Mouse (Mus musculus) CH12.LX (cell line): ENCODE data around the gene Tcf7l1. TPM values are rescaled to one million over a fixed set of nuclear protein-coding genes. Genes with fewer than 3 reads are reported as not detected.
A peak's percentile ranks its signal among the peaks of the same experiment; 100 is the strongest.

Experiments used
- DNase-seq: peaks from one replicate; pipeline ENCODE4 v3.0.0-alpha.2; 2013; ENCODE audit errors: extremely low read depth
- H3K27ac ChIP-seq: 2 replicates; pipeline ENCODE4 v1.5.1; 2012; ENCODE audit warnings: low read depth, mild to moderate bottlenecking, control low read depth, moderate library complexity; ENCODE audit not compliant: insufficient read depth
- H3K27me3 ChIP-seq: replicated peaks from 2 replicates; pipeline ENCODE3; 2012; ENCODE audit warnings: inconsistent platforms
- H3K36me3 ChIP-seq, 2 experiments: replicated peaks in 1 of 2; 2 replicates each; pipeline versions ENCODE3 to v1.6.1; 2012; ENCODE audit warnings: inconsistent platforms in 1 of 2, low read length in 1 of 2, mild to moderate bottlenecking in 1 of 2, mixed read lengths in 1 of 2, moderate library complexity in 1 of 2; ENCODE audit not compliant: control insufficient read depth in 1 of 2, insufficient read depth in 1 of 2
- H3K4me1 ChIP-seq, 2 experiments: 2 replicates each; pipeline ENCODE4 v1.6.1; 2012; ENCODE audit warnings: inconsistent platforms in 1 of 2, moderate library complexity in 1 of 2; ENCODE audit not compliant: insufficient read depth in 2 of 2, control insufficient read depth in 1 of 2
- H3K4me2 ChIP-seq: 2 replicates; pipeline ENCODE4 v1.6.1; 2012; ENCODE audit warnings: low read depth, mild to moderate bottlenecking, control low read depth; ENCODE audit not compliant: poor library complexity, insufficient read depth, severe bottlenecking
- H3K4me3 ChIP-seq, 3 experiments: fragments of 150-350 bp in 1 of 3; sonication (generic) in 1 of 3; replicated peaks in 1 of 3; 2 replicates each; pipeline versions ENCODE3 to v1.5.1; 2011 to 2012; ENCODE audit warnings: low read depth in 2 of 3, low read length in 2 of 3, mild to moderate bottlenecking in 2 of 3, moderate library complexity in 2 of 3, control low read depth in 1 of 3, improper control_type of control experiment in 1 of 3, inconsistent platforms in 1 of 3, mixed read lengths in 1 of 3; ENCODE audit not compliant: poor library complexity in 1 of 3
- H3K79me2 ChIP-seq: replicated peaks from 2 replicates; pipeline ENCODE4 v1.6.1; 2012; ENCODE audit warnings: mild to moderate bottlenecking, moderate library complexity; ENCODE audit not compliant: control insufficient read depth, poor library complexity, insufficient read depth, severe bottlenecking; ENCODE audit errors: extremely low read depth
- H3K9ac ChIP-seq: 2 replicates; pipeline ENCODE4 v1.6.1; 2012; ENCODE audit warnings: low read depth, mild to moderate bottlenecking, control low read depth, moderate library complexity; ENCODE audit not compliant: insufficient read depth
- H3K9me3 ChIP-seq: replicated peaks from 2 replicates; pipeline ENCODE3; 2012; ENCODE audit warnings: low read length, inconsistent platforms, mixed read lengths
- BHLHE40 ChIP-seq: IDR thresholded peaks from 2 replicates; pipeline ENCODE4 v1.6.1; 2011; ENCODE audit warnings: mild to moderate bottlenecking, low read depth, low read length, improper control_type of control experiment
- CHD1 ChIP-seq: IDR thresholded peaks from 2 replicates; pipeline ENCODE4 v1.6.1; 2012; ENCODE audit warnings: low read depth, low read length, improper control_type of control experiment, inconsistent platforms
- CHD2 ChIP-seq: IDR thresholded peaks from 2 replicates; pipeline ENCODE4 v1.6.1; 2011; ENCODE audit warnings: low read length, improper control_type of control experiment
- CTCF ChIP-seq, 2 experiments: IDR thresholded peaks in 1 of 2; conservative IDR thresholded peaks in 1 of 2; 2 replicates each; pipeline ENCODE4 v1.5.1; 2011 to 2012; ENCODE audit warnings: low read depth in 2 of 2, low read length in 2 of 2, improper control_type of control experiment in 1 of 2, inconsistent platforms in 1 of 2, mild to moderate bottlenecking in 1 of 2, moderate library complexity in 1 of 2
- E2F4 ChIP-seq: IDR thresholded peaks from 2 replicates; pipeline ENCODE4 v1.6.1; 2011; ENCODE audit warnings: low read depth, low read length, improper control_type of control experiment; ENCODE audit not compliant: insufficient replicate concordance
- ELF1 ChIP-seq: IDR thresholded peaks from 2 replicates; pipeline ENCODE4 v1.6.1; 2014; ENCODE audit warnings: low read depth, mild to moderate bottlenecking, inconsistent platforms, low read length, improper control_type of control experiment
- EP300 ChIP-seq: IDR thresholded peaks from 2 replicates; pipeline ENCODE4 v1.6.1; 2011; ENCODE audit warnings: low read length, improper control_type of control experiment
- ETS1 ChIP-seq: conservative IDR thresholded peaks from 2 replicates; pipeline ENCODE4 v1.6.1; 2012; ENCODE audit warnings: low read depth, mild to moderate bottlenecking, inconsistent platforms, low read length, improper control_type of control experiment, moderate library complexity
- GABPA ChIP-seq: IDR thresholded peaks from 2 replicates; pipeline ENCODE4 v1.6.1; 2012; ENCODE audit warnings: low read depth, low read length, improper control_type of control experiment, inconsistent platforms; ENCODE audit not compliant: insufficient replicate concordance
- HCFC1 ChIP-seq: IDR thresholded peaks from 2 replicates; pipeline ENCODE4 v1.6.1; 2012; ENCODE audit warnings: low read depth, mild to moderate bottlenecking, inconsistent platforms, low read length, improper control_type of control experiment
- IRF4 ChIP-seq: IDR thresholded peaks from 2 replicates; pipeline ENCODE4 v1.6.1; 2014; ENCODE audit warnings: low read depth, mild to moderate bottlenecking, inconsistent platforms, low read length, improper control_type of control experiment
- JUN ChIP-seq: IDR thresholded peaks from 2 replicates; pipeline ENCODE4 v1.6.1; 2011; ENCODE audit warnings: low read depth, mild to moderate bottlenecking, low read length, improper control_type of control experiment, moderate library complexity; ENCODE audit not compliant: insufficient read depth
- JUND ChIP-seq: conservative IDR thresholded peaks from 2 replicates; pipeline ENCODE4 v1.6.1; 2011; ENCODE audit warnings: low read depth, low read length, improper control_type of control experiment
- KAT2A ChIP-seq: IDR thresholded peaks from 2 replicates; pipeline ENCODE4 v1.6.1; 2012; ENCODE audit warnings: low read length, improper control_type of control experiment, inconsistent platforms; ENCODE audit not compliant: insufficient replicate concordance
- MAFK ChIP-seq: IDR thresholded peaks from 2 replicates; pipeline ENCODE4 v1.6.1; 2011; ENCODE audit warnings: low read length, improper control_type of control experiment; ENCODE audit not compliant: insufficient replicate concordance
- MAX ChIP-seq: IDR thresholded peaks from 2 replicates; pipeline ENCODE4 v1.6.1; 2011; ENCODE audit warnings: low read length, improper control_type of control experiment
- MAZ ChIP-seq: IDR thresholded peaks from 2 replicates; pipeline ENCODE4 v1.6.1; 2012; ENCODE audit warnings: low read depth, mild to moderate bottlenecking, inconsistent platforms, low read length, improper control_type of control experiment, moderate library complexity
- MEF2A ChIP-seq: IDR thresholded peaks from 2 replicates; pipeline ENCODE4 v1.6.1; 2014; ENCODE audit warnings: low read depth, mild to moderate bottlenecking, inconsistent platforms, low read length, improper control_type of control experiment, borderline replicate concordance
- MXI1 ChIP-seq: IDR thresholded peaks from 2 replicates; pipeline ENCODE4 v1.6.1; 2011; ENCODE audit warnings: mild to moderate bottlenecking, low read depth, low read length, improper control_type of control experiment
- MYC ChIP-seq: IDR thresholded peaks from 2 replicates; pipeline ENCODE4 v1.6.1; 2011; ENCODE audit warnings: low read depth, mild to moderate bottlenecking, improper control_type of control experiment, low read length
- NELFE ChIP-seq: IDR thresholded peaks from 2 replicates; pipeline ENCODE4 v1.6.1; 2011; ENCODE audit warnings: low read depth, low read length, improper control_type of control experiment
- NRF1 ChIP-seq: IDR thresholded peaks from 2 replicates; pipeline ENCODE4 v1.6.1; 2014; ENCODE audit warnings: low read depth, mild to moderate bottlenecking, inconsistent platforms, low read length, improper control_type of control experiment, moderate library complexity
- PAX5 ChIP-seq: IDR thresholded peaks from 2 replicates; pipeline ENCODE4 v1.6.1; 2012; ENCODE audit warnings: low read length, inconsistent platforms, mixed read lengths
- POLR2A ChIP-seq: IDR thresholded peaks from 2 replicates; pipeline ENCODE4 v1.6.1; 2011; ENCODE audit warnings: low read depth, mild to moderate bottlenecking, improper control_type of control experiment, low read length
- POLR2AphosphoS2 ChIP-seq: IDR thresholded peaks from 2 replicates; pipeline ENCODE4 v1.6.1; 2011; ENCODE audit warnings: low read depth, low read length, improper control_type of control experiment
- RAD21 ChIP-seq: IDR thresholded peaks from 2 replicates; pipeline ENCODE4 v1.6.1; 2011; ENCODE audit warnings: low read depth, mild to moderate bottlenecking, low read length, improper control_type of control experiment, moderate library complexity
- RCOR1 ChIP-seq: conservative IDR thresholded peaks from 2 replicates; pipeline ENCODE4 v1.6.1; 2012; ENCODE audit warnings: low read depth, mild to moderate bottlenecking, inconsistent platforms, low read length, improper control_type of control experiment
- SIN3A ChIP-seq: IDR thresholded peaks from 2 replicates; pipeline ENCODE4 v1.6.1; 2012; ENCODE audit warnings: low read length, improper control_type of control experiment, inconsistent platforms
- SMC3 ChIP-seq: IDR thresholded peaks from 2 replicates; pipeline ENCODE4 v1.6.1; 2011; ENCODE audit warnings: low read depth, low read length, improper control_type of control experiment
- TBP ChIP-seq: conservative IDR thresholded peaks from 2 replicates; pipeline ENCODE4 v1.6.1; 2011; ENCODE audit warnings: low read depth, low read length, improper control_type of control experiment
- TCF12 ChIP-seq: IDR thresholded peaks from 2 replicates; pipeline ENCODE4 v1.6.1; 2014; ENCODE audit warnings: low read depth, mild to moderate bottlenecking, inconsistent platforms, low read length, improper control_type of control experiment
- UBTF ChIP-seq: IDR thresholded peaks from 2 replicates; pipeline ENCODE4 v1.6.1; 2012; ENCODE audit warnings: low read depth, mild to moderate bottlenecking, inconsistent platforms, low read length, improper control_type of control experiment, moderate library complexity
- USF1 ChIP-seq: IDR thresholded peaks from 2 replicates; pipeline ENCODE4 v1.6.1; 2014; ENCODE audit warnings: low read depth, mild to moderate bottlenecking, inconsistent platforms, low read length, improper control_type of control experiment
- USF2 ChIP-seq: conservative IDR thresholded peaks from 2 replicates; pipeline ENCODE4 v1.6.1; 2011; ENCODE audit warnings: low read depth, low read length, improper control_type of control experiment
- ZC3H11A ChIP-seq: IDR thresholded peaks from 2 replicates; pipeline ENCODE4 v1.6.1; 2012; ENCODE audit warnings: low read depth, mild to moderate bottlenecking, inconsistent platforms, low read length, improper control_type of control experiment
- ZKSCAN1 ChIP-seq: IDR thresholded peaks from 2 replicates; pipeline ENCODE4 v1.6.1; 2012; ENCODE audit warnings: low read depth, inconsistent platforms, low read length, improper control_type of control experiment, borderline replicate concordance
- ZMIZ1 ChIP-seq: IDR thresholded peaks from 2 replicates; pipeline ENCODE4 v1.6.1; 2012; ENCODE audit warnings: low read depth, mild to moderate bottlenecking, inconsistent platforms, low read length, improper control_type of control experiment
- ZNF384 ChIP-seq: IDR thresholded peaks from 2 replicates; pipeline ENCODE4 v1.6.1; 2012; ENCODE audit warnings: low read depth, low read length, improper control_type of control experiment, inconsistent platforms
- dilution Hi-C: fragments of 300-500 bp; cut with MboI; formaldehyde crosslinking; loops from 2 replicates; pipeline ENCODE4 v1.14.3; 2020; ENCODE audit warnings: low sequenced_read_pairs; ENCODE audit not compliant: extremely low pct_unique_long_range_greater_than_20kb, extremely low pct_ligation_motif_present
- in situ Hi-C: fragments of 300-500 bp; cut with MboI; formaldehyde crosslinking; loops from 3 replicates; pipeline ENCODE4 v1.14.3; 2019; ENCODE audit warnings: low sequenced_read_pairs, low pct_ligation_motif_present, low pct_unique_long_range_greater_than_20kb, mixed read lengths
- polyA plus RNA-seq: library from polyadenylated mRNA; unstranded; fragments of >175 nt; gene quantifications from 2 replicates; pipeline ENCODE4 v1.2.1, GENCODE M21; 2012; ENCODE audit warnings: low read depth; ENCODE audit not compliant: insufficient read length
- total RNA-seq, 2 experiments: library from RNA; depleted of rRNA; stranded (reverse); fragments of 300-350 nt in 1 of 2; fragments of >200 nt in 1 of 2; gene quantifications; 2 replicates each; pipeline ENCODE4 v1.2.3; 2012 to 2014

Tcf7l1 gene
- total and polyA plus RNA-seq, 3 experiments: 0.13 to 9.9 (median 0.47) TPM

GRCm38 (mm10) chr6:72635760-72636431 is 153.2 kb downstream of the Tcf7l1 start:
- in situ Hi-C loops: loop anchor here (5.0 kb wide), 1 partner anchor 34 kb away; no protein-coding TSS in a partner anchor
- Histone ChIP-seq H3K4me2 (peak overlapping the region; percentile 32), H3K9me3 (no peaks in the 10 kb centered on the region), H3K27me3 (no peaks in the 10 kb centered on the region), H3K27ac (no peak overlapping the region), H3K4me3 (peak overlapping the region; percentile 47 to 69 (median 56)), H3K4me1 (peaks cover 9 to 32% of the 10 kb centered on the region in 2 experiments)
- peak; percentile 73 for DNase-seq
- TF ChIP-seq NRF1 (no peak), ELF1 (peak; percentile 85), ETS1 (no peak), MAFK (no peak), EP300 (no peak), HCFC1 (peak; percentile 65), PAX5 (no peak), TBP (no peak), POLR2A (peak; percentile 53; the same call in 1 of the 2 replicates), ZC3H11A (no peak), ZNF384 (no peak), SMC3 (peak; percentile 51), CTCF (conservative IDR thresholded peaks at IDR 0.05 in 1 of 2, IDR thresholded peaks at IDR 0.05 in 1 of 2; ENCODE audit: low read depth in 2 of 2, low read length in 2 of 2) (peak; percentile 73 to 92), UBTF (no peak), CHD1 (no peak), BHLHE40 (no peak), ZMIZ1 (no peak), POLR2AphosphoS2 (no peak), MYC (peak; percentile 62), MAZ (no peak), MAX (no peak), E2F4 (no peak), MEF2A (no peak), JUND (no peak), ZKSCAN1 (no peak), GABPA (no peak), SIN3A (no peak; the same call in 1 of the 2 replicates), USF2 (no peak), RAD21 (peak; percentile 84), TCF12 (0 out of 2 replicates have a peak, but pooled peaks have one; percentile 5), RCOR1 (no peak), IRF4 (no peak), CHD2 (peak; percentile 57; the same call in 1 of the 2 replicates), MXI1 (no peak), USF1 (no peak), NELFE (peak; percentile 61), KAT2A (no peak), JUN (no peak)
- TF ChIP-seq, all 38 proteins: peak for 10
- peak overlapping the region; percentile 39; the same call in 1 of the 2 replicates for H3K9ac ChIP-seq
- peaks cover 0 to 7% of the 10 kb centered on the region in 2 experiments for H3K36me3 ChIP-seq
- dilution Hi-C loops: no loop called here
- no peaks in the 10 kb centered on the region for H3K79me2 ChIP-seq
